8 mouse cellular contexts compared by ENCODE assay signal in the genomic region with DNA sequence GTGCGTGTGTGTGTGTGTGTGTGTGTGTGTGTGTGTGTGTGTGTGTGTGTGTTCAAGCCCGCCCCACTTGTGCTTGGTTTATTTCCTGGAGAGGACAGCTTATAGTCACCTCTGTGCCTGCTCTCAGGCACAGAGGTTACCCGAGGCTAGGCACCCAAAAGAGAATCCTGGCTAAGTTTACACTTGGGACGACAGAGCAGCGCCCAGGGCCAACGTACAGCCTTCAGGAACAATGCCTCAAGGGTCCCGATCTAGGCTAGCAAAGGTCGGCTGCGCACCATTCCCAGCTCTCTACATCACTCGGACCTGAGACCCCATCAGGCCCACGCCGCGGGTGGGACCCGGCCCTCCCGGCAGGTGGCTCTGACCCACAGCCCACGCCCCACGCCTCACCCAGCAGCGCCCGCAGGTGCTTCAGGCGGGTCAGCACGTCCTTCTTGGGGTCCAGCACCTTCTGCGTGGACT. TPM values are rescaled to one million over a fixed set of nuclear protein-coding genes. Genes with fewer than 3 reads are reported as not detected.
DNase-seq lines count a peak whose midpoint lies in the region; ATAC-seq lines count a peak whose summit lies in the region.

No protein-coding gene starts in this region.

- no peaks in the 10 kb centered on the region for H3K36me3 ChIP-seq in midbrain, embryonic 13.5 days

- H3K4me2 ChIP-seq in midbrain, embryonic 13.5 days (replicated peaks), result peak overlapping the region; percentile 81

- no peak for DNase-seq in frontal cortex, postnatal 36 days (ENCODE audit: low spot score in 2 of 2)
- peak; percentile 52 for DNase-seq in thymus, postnatal 4 days
- no peak for DNase-seq in thymus, postnatal 14 days
- DNase-seq in induced T-regulatory cell, adult 2 months (ENCODE audit: low read depth), result peak; percentile 64
- DNase-seq in right cerebral cortex, postnatal 25 days, result no peak
- no peak for DNase-seq in cerebellum, postnatal 25 days

- H3K27ac ChIP-seq in midbrain, embryonic 13.5 days, result peak overlapping the region; percentile 46

- no peaks in the 10 kb centered on the region for H3K27me3 ChIP-seq in midbrain, embryonic 13.5 days

- H3K9me3 ChIP-seq in midbrain, embryonic 13.5 days, result no peaks in the 10 kb centered on the region

- H3K9ac ChIP-seq in midbrain, embryonic 13.5 days (replicated peaks), result peak overlapping the region; percentile 94

- ATAC-seq in frontal cortex, adult (ENCODE audit: low TSS enrichment), result peak; percentile 29
- ATAC-seq in midbrain, embryonic 13.5 days, result no peak

- peaks cover 21% of the 10 kb centered on the region for H3K4me1 ChIP-seq in midbrain, embryonic 13.5 days (replicated peaks)

- 0% methylated on average over 22 of the region's 22 CpGs for WGBS in midbrain, embryonic 13.5 days

- H3K4me3 ChIP-seq in midbrain, embryonic 13.5 days (replicated peaks), result peak overlapping the region; percentile 91

RNA-seq across cellular contexts. Expression of a gene that starts 0.7 kb away (rescaled TPM):
- polyA plus RNA-seq in midbrain, embryonic 13.5 days (2015; fragmentation: Nextera tagmentation; extraction: Ambion mirVana), result 11.7 and 13.1 TPM in 2 replicates

Comparison
In these comparisons a context has a peak if more than half of its experiments do, and no peak if none do; other contexts are left out.
1. DNase-seq: peak in thymus, postnatal 4 days (single experiment) and induced T-regulatory cell, adult 2 months (single experiment); none in frontal cortex, postnatal 36 days (0 of 2), thymus, postnatal 14 days (single experiment), right cerebral cortex, postnatal 25 days (single experiment) and cerebellum, postnatal 25 days (0 of 2).